Mouse (Mus musculus) stomach, embryonic 14.5 days (tissue): ENCODE measurements around the gene Tceal9. TPM values are rescaled to one million over a fixed set of nuclear protein-coding genes. Genes with fewer than 3 reads are reported as not detected.

ENCODE experiments used
- ATAC-seq: fragments of 200-750 bp; cut with Nextera tagmentation; 2 replicates; pipeline ENCODE4 v1.8.0; 2017; ENCODE audit warnings: low read depth, moderate TSS enrichment; ENCODE audit not compliant: insufficient number of reproducible peaks, insufficient read depth, low FRiP score
- H3K27ac ChIP-seq: fragments of 300-500 bp; sonication (generic); 2 replicates; pipeline ENCODE4 v1.5.1; 2014; ENCODE audit warnings: mild to moderate bottlenecking, low read length, moderate library complexity, mixed read lengths
- H3K27me3 ChIP-seq: fragments of 300-500 bp; sonication (generic); 2 replicates; pipeline ENCODE4 v1.6.1; 2014; ENCODE audit warnings: low read length, control low read depth, mixed read lengths; ENCODE audit not compliant: control insufficient read depth, insufficient read depth
- H3K36me3 ChIP-seq: fragments of 300-500 bp; sonication (generic); 2 replicates; pipeline ENCODE4 v1.6.1; 2014; ENCODE audit warnings: mild to moderate bottlenecking, control low read depth, low read length, moderate library complexity, mixed read lengths; ENCODE audit not compliant: control insufficient read depth, insufficient read depth
- H3K4me1 ChIP-seq: fragments of 300-500 bp; sonication (generic); 2 replicates; pipeline ENCODE4 v1.6.1; 2014; ENCODE audit warnings: low read length, control low read depth, mixed read lengths; ENCODE audit not compliant: control insufficient read depth, insufficient read depth
- H3K4me2 ChIP-seq: fragments of 300-500 bp; sonication (generic); replicated peaks from 2 replicates; pipeline ENCODE4 v1.6.1; 2014; ENCODE audit warnings: low read depth, low read length, control low read depth
- H3K4me3 ChIP-seq: fragments of 300-500 bp; sonication (generic); 2 replicates; pipeline ENCODE4 v1.5.1; 2014; ENCODE audit warnings: low read depth, low read length, control low read depth
- H3K9ac ChIP-seq: fragments of 300-500 bp; sonication (generic); replicated peaks from 2 replicates; pipeline ENCODE4 v1.6.1; 2014; ENCODE audit warnings: low read depth, mild to moderate bottlenecking, control low read depth, low read length, moderate library complexity, mixed read lengths
- H3K9me3 ChIP-seq: fragments of 300-500 bp; sonication (generic); 2 replicates; pipeline ENCODE4 v1.6.1; 2016; ENCODE audit warnings: low read depth, low read length, control low read depth; ENCODE audit not compliant: control insufficient read depth
- WGBS: fragments of 180-500 bp; shearing (Covaris S2); extraction: QIAGEN DNeasy Blood & Tissue Kit; methylation state at CpG from one replicate; pipeline ENCODE4 v1.1.7; 2014; 5-methylcytosine and 5-hydroxymethylcytosine counted together
- polyA plus RNA-seq: library from polyadenylated mRNA; unstranded; fragments of >200 nt; fragmentation: Nextera tagmentation; extraction: Ambion mirVana; gene quantifications from 2 replicates; pipeline ENCODE4 v1.2.1, GENCODE M21; 2014

Gene Tceal9
- polyA plus RNA-seq, 1 experiment from 2014 or later, result 663 TPM

DNA sequence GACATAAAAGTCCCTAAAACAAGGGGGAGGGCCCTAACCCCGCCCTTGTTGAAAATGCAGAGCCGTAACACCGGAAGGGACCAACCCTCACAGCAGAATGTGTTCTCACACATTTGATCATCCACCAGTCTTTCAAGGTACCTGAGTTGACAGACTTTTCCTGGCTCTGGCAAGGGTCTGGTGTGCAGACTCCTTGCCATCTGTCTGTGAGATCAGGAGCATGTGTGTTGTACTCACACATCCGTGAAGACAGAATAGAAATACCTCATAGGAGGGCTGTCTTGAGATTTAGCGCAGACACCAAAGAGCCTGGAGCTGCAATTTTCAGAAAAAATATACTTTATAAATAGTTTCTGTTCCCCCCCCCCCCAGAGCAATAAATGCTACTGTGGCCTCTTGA, 34.5 kb downstream of the Tceal9 start:
- ATAC-seq, result no peak
- H3K9me3 ChIP-seq, result no peaks in the 10 kb centered on the region
- H3K9ac ChIP-seq, result no peak overlapping the region
- no peaks in the 10 kb centered on the region for H3K27me3 ChIP-seq
- WGBS, result 79% methylated on average over 5 of the region's 5 CpGs
- H3K4me1 ChIP-seq, result no peaks in the 10 kb centered on the region
- no peak overlapping the region for H3K27ac ChIP-seq
- H3K4me2 ChIP-seq, result no peak overlapping the region
- H3K36me3 ChIP-seq, result no peaks in the 10 kb centered on the region
- no peak overlapping the region for H3K4me3 ChIP-seq

DNA sequence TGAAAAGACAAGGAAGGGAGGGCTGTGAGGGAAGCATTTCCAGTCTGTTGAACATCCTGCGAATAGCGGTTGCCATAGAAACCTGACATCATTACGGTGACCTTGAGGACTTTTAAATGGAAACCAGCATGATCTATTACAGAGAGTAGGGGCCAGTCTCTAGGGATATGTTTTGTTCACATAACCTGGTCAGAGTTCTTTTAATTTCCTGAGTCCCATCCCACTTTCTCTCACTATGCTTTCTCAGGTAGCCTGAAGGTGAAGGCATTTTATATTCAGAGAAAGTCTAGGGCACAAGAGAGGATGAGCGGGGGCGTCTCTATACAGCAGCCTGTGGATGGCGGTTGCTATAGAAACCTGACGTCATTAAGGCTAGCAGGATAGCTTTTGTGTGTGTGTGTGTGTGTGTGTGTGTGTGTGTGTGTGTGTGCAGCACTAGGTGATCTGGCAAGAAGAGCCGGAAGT, 46.0 kb downstream of the Tceal9 start:
- no peaks in the 10 kb centered on the region for H3K36me3 ChIP-seq
- no peak overlapping the region for H3K9ac ChIP-seq
- H3K4me1 ChIP-seq, result no peaks in the 10 kb centered on the region
- ATAC-seq, result 0 out of 2 replicates have a peak, but pooled peaks have one; percentile 33
- H3K9me3 ChIP-seq, result no peaks in the 10 kb centered on the region
- no peaks in the 10 kb centered on the region for H3K27me3 ChIP-seq
- WGBS, result 46% methylated on average over 8 of the region's 8 CpGs
- H3K4me2 ChIP-seq, result no peak overlapping the region
- no peak overlapping the region for H3K27ac ChIP-seq
- no peak overlapping the region for H3K4me3 ChIP-seq

Other genes starting within 250 kb of the Tceal9 start
- gene Arxes1, start 211.7 kb upstream of the Tceal9 start, polyA plus RNA-seq, result 33.5 and 36.2 TPM in 2 replicates
- 104 and 108 TPM in 2 replicates for gene Bex2, start 176.8 kb upstream of the Tceal9 start, polyA plus RNA-seq
- 0.34 TPM in 1 of 2 replicates, not detected in the other for gene Nxf3, start 159.8 kb upstream of the Tceal9 start, polyA plus RNA-seq
- 108 and 121 TPM in 2 replicates for gene Bex4, start 106.1 kb upstream of the Tceal9 start, polyA plus RNA-seq
- gene Tceal8, start 72.7 kb upstream of the Tceal9 start, polyA plus RNA-seq, result 201 and 204 TPM in 2 replicates
- 1.6 and 2.0 TPM in 2 replicates for gene Tceal5, start 41.2 kb upstream of the Tceal9 start, polyA plus RNA-seq
- gene Tceal7, start 30.3 kb upstream of the Tceal9 start, polyA plus RNA-seq, result 0.61 and 1.1 TPM in 2 replicates
- 75.8 and 80.1 TPM in 2 replicates for gene Bex1, start 29.6 kb upstream of the Tceal9 start, polyA plus RNA-seq
- 466 and 489 TPM in 2 replicates for gene Bex3, start 25.2 kb downstream of the Tceal9 start, polyA plus RNA-seq